Mouse (Mus musculus): Measurements from ENCODE around the gene Spsb1. TPM values are rescaled to one million over a fixed set of nuclear protein-coding genes. Genes with fewer than 3 reads are reported as not detected.

The Spsb1 gene
- polyA plus RNA-seq, 1 experiment, result 3.0 TPM

- no peaks in the 10 kb centered on the region for H3K36me3 ChIP-seq (ENCODE audit: control insufficient read depth, insufficient read depth)
- H3K79me2 ChIP-seq (ENCODE audit: control insufficient read depth, insufficient read depth), result peaks cover 35% of the 10 kb centered on the region
- TF ChIP-seq FOSL1 (IDR thresholded peaks at IDR 0.05; ENCODE audit: insufficient read depth, low read length, poor library complexity, severe bottlenecking), result no peak
- H3K79me3 ChIP-seq (ENCODE audit: low read depth), result peaks cover 5% of the 10 kb centered on the region
- H3ac ChIP-seq (ENCODE audit: control insufficient read depth, insufficient read length, low read depth), result no peak overlapping the region
- no peak overlapping the region for H3K4me3 ChIP-seq (ENCODE audit: insufficient read depth, poor library complexity, severe bottlenecking)
- H3K27me3 ChIP-seq (ENCODE audit: control insufficient read depth, insufficient read depth, insufficient read length), result no peaks in the 10 kb centered on the region
Measured at GRCm38 (mm10) chr4:149999510-149999900, 44.7 kb upstream of the Spsb1 start.

GRCm38 (mm10) chr4:149998786-149999509 lies 44.1 kb upstream of the Spsb1 start:
- H3K79me2 ChIP-seq (ENCODE audit: control insufficient read depth, insufficient read depth), result peaks cover 29% of the 10 kb centered on the region
- no peak for TF ChIP-seq FOSL1 (IDR thresholded peaks at IDR 0.05; ENCODE audit: insufficient read depth, low read length, poor library complexity, severe bottlenecking)
- TF ChIP-seq MAX (IDR thresholded peaks at IDR 0.05), result no peak
- no peak for TF ChIP-seq MYOG (IDR thresholded peaks at IDR 0.05; ENCODE audit: control insufficient read depth, extremely low read depth, insufficient read length)
- no peak for TF ChIP-seq CTCF (IDR thresholded peaks at IDR 0.05; ENCODE audit: control insufficient read depth, insufficient read depth, insufficient read length)
- TF ChIP-seq MYOD1 (IDR thresholded peaks at IDR 0.05; ENCODE audit: control insufficient read depth, insufficient read length, low read depth), result no peak
- TF ChIP-seq USF1 (IDR thresholded peaks at IDR 0.05; ENCODE audit: low read depth), result no peak
- no peak for TF ChIP-seq CEBPB (IDR thresholded peaks at IDR 0.05; ENCODE audit: low read depth)
- H3K4me3 ChIP-seq (ENCODE audit: insufficient read depth, poor library complexity, severe bottlenecking), result no peak overlapping the region
- H3K79me3 ChIP-seq (ENCODE audit: low read depth), result peaks cover 2% of the 10 kb centered on the region
- no peak overlapping the region for H3ac ChIP-seq (ENCODE audit: control insufficient read depth, insufficient read length, low read depth)
- no peaks in the 10 kb centered on the region for H3K27me3 ChIP-seq (ENCODE audit: control insufficient read depth, insufficient read depth, insufficient read length)
- no peaks in the 10 kb centered on the region for H3K36me3 ChIP-seq (ENCODE audit: control insufficient read depth, insufficient read depth)

- Histone ChIP-seq H3K79me3 (ENCODE audit: low read depth) (peaks cover 2% of the 10 kb centered on the region), H3K79me2 (ENCODE audit: control insufficient read depth, insufficient read depth) (peaks cover 20% of the 10 kb centered on the region), H3K4me3 (ENCODE audit: insufficient read depth, poor library complexity, severe bottlenecking) (no peak overlapping the region), H3ac (ENCODE audit: control insufficient read depth, insufficient read length, low read depth) (no peak overlapping the region), H3K27me3 (ENCODE audit: control insufficient read depth, insufficient read depth, insufficient read length) (no peaks in the 10 kb centered on the region), H3K36me3 (ENCODE audit: control insufficient read depth, insufficient read depth) (peaks cover 4% of the 10 kb centered on the region)
- TF ChIP-seq CTCF (IDR thresholded peaks at IDR 0.05; ENCODE audit: control insufficient read depth, insufficient read depth, insufficient read length) (no peak), MYOG (IDR thresholded peaks at IDR 0.05; ENCODE audit: control insufficient read depth, extremely low read depth, insufficient read length) (no peak), USF1 (IDR thresholded peaks at IDR 0.05; ENCODE audit: low read depth) (no peak), MYOD1 (IDR thresholded peaks at IDR 0.05; ENCODE audit: control insufficient read depth, insufficient read length, low read depth) (no peak), CEBPB (IDR thresholded peaks at IDR 0.05; ENCODE audit: low read depth) (no peak), MAX (IDR thresholded peaks at IDR 0.05) (no peak), FOSL1 (IDR thresholded peaks at IDR 0.05; ENCODE audit: insufficient read depth, low read length, poor library complexity, severe bottlenecking) (no peak)
Measured at GRCm38 (mm10) chr4:149997999-149998398, 43.2 kb upstream of the Spsb1 start.

GRCm38 (mm10) chr4:149996440-149996839 lies 41.6 kb upstream of the Spsb1 start:
- peaks cover 4% of the 10 kb centered on the region for H3K36me3 ChIP-seq (ENCODE audit: control insufficient read depth, insufficient read depth)
- no peak overlapping the region for H3ac ChIP-seq (ENCODE audit: control insufficient read depth, insufficient read length, low read depth)
- no peak overlapping the region for H3K4me3 ChIP-seq (ENCODE audit: insufficient read depth, poor library complexity, severe bottlenecking)
- peaks cover 2% of the 10 kb centered on the region for H3K79me3 ChIP-seq (ENCODE audit: low read depth)
- TF ChIP-seq CTCF (IDR thresholded peaks at IDR 0.05; ENCODE audit: control insufficient read depth, insufficient read depth, insufficient read length) (no peak), MYOD1 (IDR thresholded peaks at IDR 0.05; ENCODE audit: control insufficient read depth, insufficient read length, low read depth) (no peak), MAX (IDR thresholded peaks at IDR 0.05) (no peak), CEBPB (IDR thresholded peaks at IDR 0.05; ENCODE audit: low read depth) (no peak), USF1 (IDR thresholded peaks at IDR 0.05; ENCODE audit: low read depth) (no peak), FOSL1 (IDR thresholded peaks at IDR 0.05; ENCODE audit: insufficient read depth, low read length, poor library complexity, severe bottlenecking) (no peak), MYOG (IDR thresholded peaks at IDR 0.05; ENCODE audit: control insufficient read depth, extremely low read depth, insufficient read length) (no peak)
- peaks cover 5% of the 10 kb centered on the region for H3K79me2 ChIP-seq (ENCODE audit: control insufficient read depth, insufficient read depth)
- H3K27me3 ChIP-seq (ENCODE audit: control insufficient read depth, insufficient read depth, insufficient read length), result no peaks in the 10 kb centered on the region

GRCm38 (mm10) chr4:149995911-149996310 lies 41.1 kb upstream of the Spsb1 start:
- TF ChIP-seq CTCF (IDR thresholded peaks at IDR 0.05; ENCODE audit: control insufficient read depth, insufficient read depth, insufficient read length) (no peak), CEBPB (IDR thresholded peaks at IDR 0.05; ENCODE audit: low read depth) (no peak), MAX (IDR thresholded peaks at IDR 0.05) (no peak), MYOD1 (IDR thresholded peaks at IDR 0.05; ENCODE audit: control insufficient read depth, insufficient read length, low read depth) (no peak), FOSL1 (IDR thresholded peaks at IDR 0.05; ENCODE audit: insufficient read depth, low read length, poor library complexity, severe bottlenecking) (no peak), USF1 (IDR thresholded peaks at IDR 0.05; ENCODE audit: low read depth) (no peak), MYOG (IDR thresholded peaks at IDR 0.05; ENCODE audit: control insufficient read depth, extremely low read depth, insufficient read length) (no peak)
- Histone ChIP-seq H3K4me3 (ENCODE audit: insufficient read depth, poor library complexity, severe bottlenecking) (no peak overlapping the region), H3K36me3 (ENCODE audit: control insufficient read depth, insufficient read depth) (peaks cover 4% of the 10 kb centered on the region), H3ac (ENCODE audit: control insufficient read depth, insufficient read length, low read depth) (no peak overlapping the region), H3K79me2 (ENCODE audit: control insufficient read depth, insufficient read depth) (no peaks in the 10 kb centered on the region), H3K27me3 (ENCODE audit: control insufficient read depth, insufficient read depth, insufficient read length) (no peaks in the 10 kb centered on the region), H3K79me3 (ENCODE audit: low read depth) (peaks cover 2% of the 10 kb centered on the region)

- Histone ChIP-seq H3K4me3 (ENCODE audit: insufficient read depth, poor library complexity, severe bottlenecking) (no peak overlapping the region), H3K79me2 (ENCODE audit: control insufficient read depth, insufficient read depth) (no peaks in the 10 kb centered on the region), H3K27me3 (ENCODE audit: control insufficient read depth, insufficient read depth, insufficient read length) (no peaks in the 10 kb centered on the region), H3ac (ENCODE audit: control insufficient read depth, insufficient read length, low read depth) (no peak overlapping the region), H3K79me3 (ENCODE audit: low read depth) (peaks cover 2% of the 10 kb centered on the region), H3K36me3 (ENCODE audit: control insufficient read depth, insufficient read depth) (peaks cover 4% of the 10 kb centered on the region)
- no peak for TF ChIP-seq MAX (IDR thresholded peaks at IDR 0.05)
- no peak for TF ChIP-seq MYOD1 (IDR thresholded peaks at IDR 0.05; ENCODE audit: control insufficient read depth, insufficient read length, low read depth)
- TF ChIP-seq USF1 (IDR thresholded peaks at IDR 0.05; ENCODE audit: low read depth), result no peak
- TF ChIP-seq CEBPB (IDR thresholded peaks at IDR 0.05; ENCODE audit: low read depth), result no peak
- TF ChIP-seq CTCF (IDR thresholded peaks at IDR 0.05; ENCODE audit: control insufficient read depth, insufficient read depth, insufficient read length), result no peak
- no peak for TF ChIP-seq FOSL1 (IDR thresholded peaks at IDR 0.05; ENCODE audit: insufficient read depth, low read length, poor library complexity, severe bottlenecking)
- TF ChIP-seq MYOG (IDR thresholded peaks at IDR 0.05; ENCODE audit: control insufficient read depth, extremely low read depth, insufficient read length), result no peak
Measured at GRCm38 (mm10) chr4:149994218-149994617, 39.4 kb upstream of the Spsb1 start.
